ENCODE assay signal across 30 mouse cellular contexts in genomic region chr17:27865461-27865860, GRCm38 (mm10). TPM values are rescaled to one million over a fixed set of nuclear protein-coding genes. Genes with fewer than 3 reads are reported as not detected.
DNase-seq lines count a peak whose midpoint lies in the region; ATAC-seq and TF ChIP-seq lines count a peak whose summit lies in the region.
"Had no signal": no experiment of that assay in that cellular context is flagged by ENCODE, and none has a peak within 500 bp of the region (broad histone marks: within the 10 kb centered on the region; RNA-seq: fewer than 3 reads in every experiment).

No protein-coding gene starts in this region.

- no peaks in the 10 kb centered on the region for H3K4me1 ChIP-seq in midbrain, postnatal 0 days (ENCODE audit: insufficient read depth, low read length)
- H3K4me1 ChIP-seq in midbrain, embryonic 13.5 days (replicated peaks): peaks cover 3% of the 10 kb centered on the region; the same call in 1 of the 2 replicates
- H3K4me1 ChIP-seq: forebrain, embryonic 13.5 days; limb, embryonic 10.5 days had no signal

- no peak overlapping the region for H3K4me2 ChIP-seq in midbrain, postnatal 0 days (ENCODE audit: low read depth, low read length, poor library complexity, severe bottlenecking)
- no peak overlapping the region for H3K4me2 ChIP-seq in midbrain, embryonic 13.5 days (replicated peaks)
- H3K4me2 ChIP-seq: embryonic facial prominence, embryonic 13.5 days; forebrain, embryonic 13.5 days; heart, embryonic 13.5 days; hindbrain, embryonic 14.5 days; liver, embryonic 12.5 days; neural tube, embryonic 15.5 days had no signal

- no peak overlapping the region for H3K9ac ChIP-seq in midbrain, postnatal 0 days (replicated peaks; ENCODE audit: low read length, poor library complexity, severe bottlenecking)
- H3K9ac ChIP-seq in midbrain, embryonic 13.5 days (replicated peaks): no peak overlapping the region
- H3K9ac ChIP-seq: embryonic facial prominence, embryonic 13.5 days; forebrain, embryonic 13.5 days; hindbrain, embryonic 14.5 days; liver, embryonic 12.5 days; neural tube, embryonic 15.5 days had no signal

- no peak overlapping the region for H3K27ac ChIP-seq in gastrocnemius, adult 2 months
- no peak overlapping the region for H3K27ac ChIP-seq in layer of hippocampus, adult 2 months
- H3K27ac ChIP-seq in midbrain, postnatal 0 days (ENCODE audit: low read depth, low read length): no peak overlapping the region
- no peak overlapping the region for H3K27ac ChIP-seq in midbrain, embryonic 13.5 days
- H3K27ac ChIP-seq: embryonic facial prominence, embryonic 13.5 days; forebrain, embryonic 13.5 days; heart, embryonic 13.5 days; hindbrain, embryonic 14.5 days; limb, embryonic 10.5 days; liver, embryonic 12.5 days; macrophage; midbrain, embryonic 10.5 days; neural tube, embryonic 15.5 days had no signal

- intact Hi-C loops in gastrocnemius, adult 2 months (cut with DNase I): no loop called here

- TF ChIP-seq CTCF in gastrocnemius, adult 2 months (IDR thresholded peaks at IDR 0.05): 0 out of 2 replicates have a peak, but pooled peaks have one; percentile 1
- peak; percentile 70 for TF ChIP-seq CTCF in layer of hippocampus, adult 2 months (conservative IDR thresholded peaks at IDR 0.05)
- peak; percentile 54 for TF ChIP-seq CTCF in midbrain, postnatal 0 days (IDR thresholded peaks at IDR 0.05)

- H3K9me3 ChIP-seq in midbrain, postnatal 0 days (ENCODE audit: low read length): no peaks in the 10 kb centered on the region
- H3K9me3 ChIP-seq in midbrain, embryonic 13.5 days: no peaks in the 10 kb centered on the region
- H3K9me3 ChIP-seq: embryonic facial prominence, embryonic 13.5 days; forebrain, embryonic 13.5 days; heart, embryonic 13.5 days; limb, embryonic 10.5 days; liver, embryonic 12.5 days; midbrain, embryonic 10.5 days; neural tube, embryonic 15.5 days had no signal

- WGBS in midbrain, postnatal 0 days: 80% methylated on average over 2 of the region's 2 CpGs
- 89% methylated on average over 2 of the region's 2 CpGs for WGBS in midbrain, embryonic 13.5 days

- no peak overlapping the region for H3K4me3 ChIP-seq in gastrocnemius, adult 2 months
- no peak overlapping the region for H3K4me3 ChIP-seq in layer of hippocampus, adult 2 months
- no peak overlapping the region for H3K4me3 ChIP-seq in midbrain, postnatal 0 days (ENCODE audit: low read depth, low read length)
- no peak overlapping the region for H3K4me3 ChIP-seq in midbrain, embryonic 13.5 days (replicated peaks)
- H3K4me3 ChIP-seq: embryonic facial prominence, embryonic 13.5 days; erythroblast, embryonic 14.5 days; forebrain, embryonic 13.5 days; heart, embryonic 13.5 days; limb, embryonic 10.5 days; liver, embryonic 12.5 days; midbrain, embryonic 10.5 days; neural tube, embryonic 15.5 days had no signal

- no peaks in the 10 kb centered on the region for H3K27me3 ChIP-seq in midbrain, postnatal 0 days (ENCODE audit: insufficient read depth, low read length)
- no peaks in the 10 kb centered on the region for H3K27me3 ChIP-seq in midbrain, embryonic 13.5 days
- H3K27me3 ChIP-seq: embryonic facial prominence, embryonic 13.5 days; forebrain, embryonic 13.5 days; heart, embryonic 13.5 days; liver, embryonic 12.5 days; neural tube, embryonic 15.5 days had no signal

- ATAC-seq in midbrain, postnatal 0 days (ENCODE audit: low FRiP score): no peak
- ATAC-seq in midbrain, embryonic 13.5 days: no peak
- ATAC-seq: CD4-positive, CD25-positive, alpha-beta regulatory T cell, adult 4 months; forebrain, embryonic 13.5 days; liver, embryonic 12.5 days had no signal

- H3K36me3 ChIP-seq in midbrain, postnatal 0 days (ENCODE audit: insufficient read depth, low read length): no peaks in the 10 kb centered on the region
- H3K36me3 ChIP-seq in midbrain, embryonic 13.5 days: no peaks in the 10 kb centered on the region
- H3K36me3 ChIP-seq: neural tube, embryonic 15.5 days had no signal

- no peak for DNase-seq in gastrocnemius, adult 2 months
- DNase-seq in gastrocnemius, adult 18-20 months (ENCODE audit: low spot score): no peak
- DNase-seq in layer of hippocampus, adult 2 months (ENCODE audit: low spot score in 2 of 2): no peak
- DNase-seq in layer of hippocampus, adult 18-20 months (ENCODE audit: low spot score in 2 of 2): no peak
- no peak for DNase-seq in midbrain, postnatal 0 days (ENCODE audit: low spot score)
- DNase-seq in right cerebral cortex, postnatal 4 days: no peak
- DNase-seq: adrenal gland, postnatal 10 days; cerebellum, adult 2 months; cerebellum, postnatal 36 days; embryo, embryonic 11 days; gastrocnemius, postnatal 14 days; heart, adult 11 months; kidney, postnatal 36 days; layer of hippocampus, adult 9-11 months; lung, adult 2 months; right cerebral cortex, adult 18-20 months; thymus, adult 2 months; thymus, postnatal 4 days had no signal

RNA-seq across cellular contexts. Expression of gene Uhrf1bp1, which starts 9.2 kb away (rescaled TPM):
- 10 to 100 TPM; 25.9 to 26.0 TPM for total RNA-seq in gastrocnemius, adult 2 months (2021)
- 10 to 100 TPM; 23.7 to 26.1 TPM for total RNA-seq in gastrocnemius, adult 18-20 months (2021)
- total RNA-seq in layer of hippocampus, adult 2 months (2021): 10 to 100 TPM; 13.5 to 13.9 TPM
- 10 to 100 TPM; 13.7 to 14.5 TPM for total RNA-seq in layer of hippocampus, adult 18-20 months (2021)
- total RNA-seq in midbrain, postnatal 0 days (2014; rRNA removed): 18.0 and 19.9 TPM in 2 replicates
- 3.9 and 4.5 TPM in 2 replicates for polyA plus RNA-seq in midbrain, postnatal 0 days (2015; fragmentation: Nextera tagmentation; extraction: Ambion mirVana)
- 6.6 and 7.3 TPM in 2 replicates for polyA plus RNA-seq in midbrain, embryonic 13.5 days (2015; fragmentation: Nextera tagmentation; extraction: Ambion mirVana)

RNA-seq across cellular contexts. Expression of gene Snrpc, which starts 27.5 kb away (rescaled TPM):
- 10 to 100 TPM; 68.3 to 71.2 TPM for total RNA-seq in gastrocnemius, adult 2 months (2021)
- 10 to 100 TPM; 66.9 to 69.7 TPM for total RNA-seq in gastrocnemius, adult 18-20 months (2021)
- 10 to 100 TPM; 46.7 to 51.1 TPM for total RNA-seq in layer of hippocampus, adult 2 months (2021)
- total RNA-seq in layer of hippocampus, adult 18-20 months (2021): 10 to 100 TPM; 44.8 to 51.7 TPM
- total RNA-seq in midbrain, postnatal 0 days (2014; rRNA removed): 112 and 140 TPM in 2 replicates
- polyA plus RNA-seq in midbrain, postnatal 0 days (2015; fragmentation: Nextera tagmentation; extraction: Ambion mirVana): 210 and 216 TPM in 2 replicates
- 304 and 309 TPM in 2 replicates for polyA plus RNA-seq in midbrain, embryonic 13.5 days (2015; fragmentation: Nextera tagmentation; extraction: Ambion mirVana)

RNA-seq across cellular contexts. Expression of gene Anks1, which starts 43.6 kb away (rescaled TPM):
- 10 to 100 TPM in 1 of 2 experiments, 1 to 10 TPM in 1; 8.8 to 23.4 TPM for total RNA-seq in gastrocnemius, adult 2 months (2021)
- total RNA-seq in gastrocnemius, adult 18-20 months (2021): 10 to 100 TPM; 10.2 to 11.0 TPM
- total RNA-seq in layer of hippocampus, adult 2 months (2021): 10 to 100 TPM; 35.6 to 42.0 TPM
- total RNA-seq in layer of hippocampus, adult 18-20 months (2021): 10 to 100 TPM; 37.2 to 41.4 TPM
- 109 and 112 TPM in 2 replicates for total RNA-seq in midbrain, postnatal 0 days (2014; rRNA removed)
- 44.1 and 45.9 TPM in 2 replicates for polyA plus RNA-seq in midbrain, postnatal 0 days (2015; fragmentation: Nextera tagmentation; extraction: Ambion mirVana)
- polyA plus RNA-seq in midbrain, embryonic 13.5 days (2015; fragmentation: Nextera tagmentation; extraction: Ambion mirVana): 67.3 and 70.5 TPM in 2 replicates

RNA-seq across cellular contexts. Expression of gene Taf11, which starts 44.2 kb away (rescaled TPM):
- total RNA-seq in gastrocnemius, adult 2 months (2021): 10 to 100 TPM; 14.0 to 19.1 TPM
- 10 to 100 TPM; 16.8 to 17.4 TPM for total RNA-seq in gastrocnemius, adult 18-20 months (2021)
- 10 to 100 TPM; 41.3 to 45.0 TPM for total RNA-seq in layer of hippocampus, adult 2 months (2021)
- 10 to 100 TPM; 38.7 to 41.5 TPM for total RNA-seq in layer of hippocampus, adult 18-20 months (2021)
- total RNA-seq in midbrain, postnatal 0 days (2014; rRNA removed): 18.1 and 21.0 TPM in 2 replicates
- 49.7 and 59.9 TPM in 2 replicates for polyA plus RNA-seq in midbrain, postnatal 0 days (2015; fragmentation: Nextera tagmentation; extraction: Ambion mirVana)
- 86.0 and 87.8 TPM in 2 replicates for polyA plus RNA-seq in midbrain, embryonic 13.5 days (2015; fragmentation: Nextera tagmentation; extraction: Ambion mirVana)

RNA-seq across cellular contexts. Expression of gene D17Wsu92e, which starts 45.0 kb away (rescaled TPM):
- 100 to 1,000 TPM; 182 to 201 TPM for total RNA-seq in gastrocnemius, adult 2 months (2021)
- total RNA-seq in gastrocnemius, adult 18-20 months (2021): 100 to 1,000 TPM; 211 to 222 TPM
- total RNA-seq in layer of hippocampus, adult 2 months (2021): 100 to 1,000 TPM; 192 to 197 TPM
- 100 to 1,000 TPM; 199 TPM for total RNA-seq in layer of hippocampus, adult 18-20 months (2021)
- 72.8 and 73.8 TPM in 2 replicates for total RNA-seq in midbrain, postnatal 0 days (2014; rRNA removed)
- polyA plus RNA-seq in midbrain, postnatal 0 days (2015; fragmentation: Nextera tagmentation; extraction: Ambion mirVana): 8.3 and 8.7 TPM in 2 replicates
- 9.6 and 9.7 TPM in 2 replicates for polyA plus RNA-seq in midbrain, embryonic 13.5 days (2015; fragmentation: Nextera tagmentation; extraction: Ambion mirVana)

Comparison
In these comparisons a context has a peak if more than half of its experiments do, and no peak if none do; other contexts are left out.
1. CTCF ChIP-seq: peak in every context shown above with its lines; median percentile 70 in layer of hippocampus, adult 2 months; 54 in midbrain, postnatal 0 days; 1 in gastrocnemius, adult 2 months.